Mouse (Mus musculus) megakaryocyte, embryonic 14.5 days (primary cell): ENCODE results near the gene Zfp451.

ENCODE experiments used
- FLI1 ChIP-seq: IDR thresholded peaks from 2 replicates; pipeline ENCODE4 v1.6.1; 2012; ENCODE audit warnings: low read length, inconsistent platforms, mixed read lengths
- GATA1 ChIP-seq: IDR thresholded peaks from 3 replicates; pipeline ENCODE4 v1.6.1; 2012; ENCODE audit warnings: mixed read lengths, low read length, inconsistent platforms, borderline replicate concordance

DNA sequence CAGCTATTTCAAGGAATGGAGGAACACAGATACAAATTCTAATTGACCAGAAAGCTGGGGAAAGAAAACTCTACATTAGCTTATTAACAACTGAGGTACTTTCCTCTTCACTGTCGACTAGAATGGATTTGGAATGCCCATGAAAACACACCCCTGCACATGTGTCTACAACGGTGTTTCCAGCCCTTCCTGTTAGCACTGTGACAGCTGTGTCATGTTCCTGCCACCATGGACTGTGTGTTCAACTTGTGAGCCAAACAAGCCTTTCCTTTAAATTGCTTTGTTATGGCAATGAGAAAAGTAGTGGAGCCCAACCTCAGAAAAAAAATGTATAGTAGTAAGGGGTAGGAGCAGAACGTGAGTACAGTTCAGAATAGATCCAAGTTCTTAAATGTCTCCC, 25.9 kb downstream of the Zfp451 start:
- TF ChIP-seq GATA1 = no peak
- TF ChIP-seq FLI1 = no peak
